Mouse (Mus musculus) MEL-GATA-1-ER (cell line): Measurements from ENCODE around the gene Gm9048.
A peak's percentile ranks its signal among the peaks of the same experiment; 100 is the strongest.
"Not testable (repeated sequence)": the region's sequence is repeated elsewhere in the genome, so short reads cannot be mapped to it uniquely, and the experiment has no call there.

Source experiments
- DNase-seq: peaks from one replicate; pipeline ENCODE4 v3.0.0-alpha.2; 2012; ENCODE audit warnings: low read depth; ENCODE audit errors: extremely low read depth

Gene Gm9048

GRCm38 (mm10) chr10:118348579-118348978, at the start of gene Gm9048:
Gm9048 (minus strand) TSS chr10:118348679.
- DNase-seq = not testable (repeated sequence)

GRCm38 (mm10) chr10:118370443-118370842, 22.0 kb upstream of the Gm9048 start:
- DNase-seq = peak; percentile 66

- no peak for DNase-seq
Observed at GRCm38 (mm10) chr10:118369518-118369917, 21.0 kb upstream of the Gm9048 start.

GRCm38 (mm10) chr10:118354005-118354404, 5.5 kb upstream of the Gm9048 start, which contains the start of gene Gm9049:
Gm9049 (minus strand) TSS chr10:118354105.
- not testable (repeated sequence) for DNase-seq

DNA sequence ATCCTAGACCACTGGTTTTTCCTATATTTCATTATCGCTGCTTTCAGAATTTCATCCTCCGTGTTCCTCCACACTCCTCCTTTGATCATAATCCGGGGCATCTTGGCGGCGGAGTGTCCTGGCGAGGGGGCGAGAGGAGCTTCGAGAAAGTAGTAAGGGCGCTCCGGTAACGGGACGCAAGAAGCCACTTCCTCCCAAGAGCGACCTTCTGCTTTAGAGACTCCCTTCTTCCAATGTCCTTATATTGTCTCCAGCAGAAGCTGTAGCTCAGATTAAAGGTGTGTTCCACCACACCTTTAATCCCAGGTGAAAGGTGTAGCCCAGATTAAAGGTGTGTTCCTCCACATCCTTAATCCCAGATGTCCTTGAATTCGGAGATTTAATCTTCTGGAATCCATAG, 5.3 kb downstream of the Gm9048 start, which contains the start of gene Gm9046:
TSS of gene Gm9046 (minus strand) at position 101 of the 400 bp plus-strand sequence.
- not testable (repeated sequence) for DNase-seq

GRCm38 (mm10) chr10:118337731-118338130, 10.7 kb downstream of the Gm9048 start, which contains the start of gene Gm9045:
Gm9045 (minus strand) TSS chr10:118337831.
- not testable (repeated sequence) for DNase-seq

DNA sequence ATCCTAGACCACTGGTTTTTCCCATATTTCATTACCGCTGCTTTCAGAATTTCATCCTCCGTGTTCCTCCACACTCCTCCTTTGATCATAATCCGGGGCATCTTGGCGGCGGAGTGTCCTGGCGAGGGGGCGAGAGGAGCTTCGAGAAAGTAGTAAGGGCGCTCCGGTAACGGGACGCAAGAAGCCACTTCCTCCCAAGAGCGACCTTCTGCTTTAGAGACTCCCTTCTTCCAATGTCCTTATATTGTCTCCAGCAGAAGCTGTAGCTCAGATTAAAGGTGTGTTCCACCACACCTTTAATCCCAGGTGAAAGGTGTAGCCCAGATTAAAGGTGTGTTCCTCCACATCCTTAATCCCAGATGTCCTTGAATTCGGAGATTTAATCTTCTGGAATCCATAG, 16.2 kb downstream of the Gm9048 start, which contains the start of gene Gm9044:
TSS of gene Gm9044 (minus strand) at position 101 of the 400 bp plus-strand sequence.
- not testable (repeated sequence) for DNase-seq

DNA sequence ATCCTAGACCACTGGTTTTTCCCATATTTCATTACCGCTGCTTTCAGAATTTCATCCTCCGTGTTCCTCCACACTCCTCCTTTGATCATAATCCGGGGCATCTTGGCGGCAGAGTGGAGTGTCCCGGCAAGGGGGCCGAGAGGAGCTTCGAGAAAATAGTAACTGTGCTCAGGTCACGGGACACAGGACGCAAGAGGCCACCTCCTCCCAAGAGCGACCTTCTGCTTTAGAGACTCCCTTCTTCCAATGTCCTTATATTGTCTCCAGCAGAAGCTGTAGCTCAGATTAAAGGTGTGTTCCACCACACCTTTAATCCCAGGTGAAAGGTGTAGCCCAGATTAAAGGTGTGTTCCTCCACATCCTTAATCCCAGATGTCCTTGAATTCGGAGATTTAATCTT, 21.6 kb downstream of the Gm9048 start, which contains the start of gene Gm9040:
TSS of gene Gm9040 (minus strand) at position 101 of the 400 bp plus-strand sequence.
- DNase-seq = not testable (repeated sequence)

DNA sequence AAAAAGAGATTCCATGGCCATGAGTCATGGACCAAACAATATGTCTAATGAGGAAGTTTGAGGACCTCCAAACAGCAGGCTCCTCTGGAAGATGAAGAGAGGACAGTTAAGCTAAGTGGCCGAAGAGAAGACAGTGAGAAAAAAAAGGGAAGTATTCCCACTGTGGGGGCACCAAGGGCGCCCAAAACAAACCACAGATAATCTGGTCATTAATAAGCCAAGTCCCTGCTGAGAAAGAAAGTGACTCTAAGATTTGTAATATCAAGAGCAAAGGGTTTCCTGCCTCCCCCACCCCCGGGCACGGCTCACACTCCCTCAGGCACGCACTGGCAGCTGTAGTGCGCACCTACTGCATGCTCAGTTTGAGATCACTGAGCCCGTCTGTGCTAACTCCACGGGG, 29.5 kb downstream of the Gm9048 start:
- DNase-seq = no peak

DNA sequence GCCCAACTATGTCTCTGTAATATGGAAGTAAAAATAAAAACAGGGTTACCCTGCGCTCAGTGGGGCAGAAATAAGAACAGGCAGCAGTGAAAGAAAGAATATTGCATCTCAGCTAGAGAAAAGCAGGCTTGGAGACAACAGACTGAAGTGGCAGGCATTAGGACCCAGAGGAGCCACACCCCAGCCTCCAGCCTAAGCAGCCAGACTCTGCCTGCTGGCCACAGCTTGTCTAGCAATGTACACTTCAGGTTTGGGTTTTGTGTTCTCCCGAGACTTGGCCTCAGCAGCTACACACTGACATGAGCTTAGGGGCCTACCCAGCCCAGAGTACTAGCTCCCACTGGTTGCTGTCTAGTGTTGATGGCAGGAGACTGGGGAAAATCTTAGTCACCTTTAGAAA, 46.3 kb downstream of the Gm9048 start:
- DNase-seq = not testable (repeated sequence)
